8 mouse cellular contexts compared by ENCODE assay signal in genomic region chr17:36032351-36032875, GRCm38 (mm10). TPM values are rescaled to one million over a fixed set of nuclear protein-coding genes. Genes with fewer than 3 reads are reported as not detected.
DNase-seq lines count a peak whose midpoint lies in the region; ATAC-seq lines count a peak whose summit lies in the region.
"Not testable (repeated sequence)": the region's sequence is repeated elsewhere in the genome, so short reads cannot be mapped to it uniquely, and the experiment has no call there.

TSS of gene H2-T23 (minus strand) at chr17:36032855.

- DNase-seq in NIH3T3 (ENCODE audit: low read depth): peak; percentile 62
- DNase-seq in embryo, embryonic 11 days: peak; percentile 61
- peak; percentile 90 for DNase-seq in induced T-regulatory cell, adult 2 months (ENCODE audit: low read depth)
- DNase-seq in left cerebral cortex, adult 8-10 months (ENCODE audit: low spot score in 2 of 2): not testable (repeated sequence)
- peak; percentile 61 to 66 for DNase-seq in lung, postnatal 4 days
- DNase-seq in ovary, postnatal 14 days (ENCODE audit: low spot score): peak; percentile 33
- peak; percentile 71 for DNase-seq in thymus, postnatal 4 days

- ATAC-seq in granulocyte monocyte progenitor cell, adult 5-6 weeks (replicated peaks; ENCODE audit: poor library complexity, severe bottlenecking): peak; percentile 88

RNA-seq across cellular contexts. Expression of gene H2-T23, which starts in this region (rescaled TPM):
- total RNA-seq in granulocyte monocyte progenitor cell, adult 5-6 weeks (2014; fragmentation: Nextera tagmentation): 49.1 and 55.7 TPM in 2 replicates
- 48.6 and 62.5 TPM in 2 replicates for total RNA-seq in granulocyte monocyte progenitor cell, adult 5-6 weeks (2017)
- total RNA-seq in left cerebral cortex, adult 8-10 months (2022): 10 to 100 TPM; 15.9 to 25.5 (median 21.3) TPM
